Mouse (Mus musculus): ENCODE results near the gene Dcun1d2. TPM values are rescaled to one million over a fixed set of nuclear protein-coding genes. Genes with fewer than 3 reads are reported as not detected.
"Not testable (repeated sequence)": the region's sequence is repeated elsewhere in the genome, so short reads cannot be mapped to it uniquely, and the experiment has no call there.

The Dcun1d2 gene
- total RNA-seq (2022): 10 to 100 TPM; 80.1 to 95.6 (median 88.1) TPM

- peak; percentile 89 to 94 for DNase-seq (ENCODE audit: low spot score in 2 of 2)
Measured at GRCm38 (mm10) chr8:13287692-13288623, at the start of gene Dcun1d2, which contains the start of gene Tmco3. TSS of gene Dcun1d2 (minus strand) at chr8:13288131. TSS of gene Tmco3 (plus strand) at chr8:13288190.

DNA sequence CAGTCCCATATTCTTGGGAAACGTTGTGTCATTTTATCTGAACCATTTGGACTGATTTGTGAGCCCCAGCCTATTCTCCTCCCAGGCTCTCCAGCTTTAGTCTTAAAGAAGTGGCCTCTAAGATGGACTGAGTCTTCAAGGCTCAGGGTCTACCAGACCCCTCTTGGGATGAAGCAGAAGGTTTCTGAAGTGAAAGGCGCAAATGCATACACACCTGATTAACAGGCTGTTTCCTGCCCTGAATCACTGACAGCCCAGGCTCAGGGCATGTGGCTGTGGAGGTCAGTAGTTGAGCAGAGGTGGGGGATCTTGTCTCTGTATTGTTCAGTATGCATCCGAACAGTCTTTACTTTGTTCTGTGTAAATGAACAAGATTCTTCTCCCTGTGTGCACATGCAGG, 49.7 kb upstream of the Dcun1d2 start:
- no peak for DNase-seq (ENCODE audit: low spot score in 2 of 2)

DNA sequence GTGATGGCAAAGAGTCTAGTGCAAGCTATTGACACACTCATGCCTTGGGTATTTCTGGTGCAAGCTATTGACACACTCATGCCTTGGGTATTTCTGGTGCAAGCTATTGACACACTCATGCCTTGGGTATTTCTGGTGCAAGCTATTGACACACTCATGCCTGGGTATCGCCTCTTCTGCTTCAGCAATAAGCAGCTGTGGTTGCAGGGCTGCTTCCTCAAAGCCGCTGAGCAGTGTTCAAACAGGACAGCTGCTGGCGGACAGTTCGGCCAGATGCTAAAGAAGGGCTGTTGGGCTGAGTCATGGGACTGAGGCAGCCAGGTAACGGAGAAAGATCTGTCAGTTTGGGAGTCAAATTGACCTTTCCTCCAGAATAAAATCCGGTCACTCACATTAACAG, 49.3 kb upstream of the Dcun1d2 start:
- DNase-seq (ENCODE audit: low spot score in 2 of 2): not testable (repeated sequence)

DNA sequence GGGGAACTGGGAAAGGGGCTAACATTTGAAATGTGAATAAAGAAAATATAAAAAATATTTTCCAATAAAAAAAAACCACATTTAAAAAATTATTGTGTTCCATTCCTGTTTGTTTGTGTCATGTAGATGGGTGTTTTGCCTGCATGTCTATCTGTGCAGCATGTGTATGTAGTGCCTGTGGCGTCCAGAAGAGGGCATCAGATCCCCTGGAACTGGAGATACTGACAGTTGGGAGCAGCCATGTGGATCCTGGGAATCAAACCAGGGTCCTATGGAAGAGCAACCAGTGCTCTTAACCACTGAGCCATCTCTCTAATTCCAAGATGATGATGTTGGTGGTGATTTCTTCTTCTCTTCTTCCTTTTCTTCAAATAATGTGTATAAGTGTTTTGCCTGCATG, 46.7 kb upstream of the Dcun1d2 start:
- no peak for DNase-seq (ENCODE audit: low spot score in 2 of 2)

DNA sequence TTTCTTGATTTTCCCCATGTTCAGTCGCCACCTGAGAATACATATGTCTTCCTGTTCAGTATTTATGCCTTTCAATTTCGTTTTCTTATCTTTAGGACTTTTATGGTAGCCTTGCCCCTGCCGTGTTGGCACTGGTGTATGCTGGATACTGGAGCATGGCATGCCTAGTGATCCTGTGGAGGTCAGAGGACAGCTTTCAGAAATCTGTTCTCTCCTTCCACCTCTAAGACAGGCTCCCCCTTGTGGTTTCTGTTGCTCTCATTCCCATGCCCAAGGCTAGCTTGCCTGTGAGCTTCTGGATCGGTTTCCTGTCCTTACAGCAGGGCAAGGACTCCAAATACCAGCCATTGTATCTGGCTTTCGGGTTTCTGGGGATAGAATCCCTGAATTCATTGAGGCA, 38.7 kb upstream of the Dcun1d2 start:
- no peak for DNase-seq (ENCODE audit: low spot score in 2 of 2)

DNA sequence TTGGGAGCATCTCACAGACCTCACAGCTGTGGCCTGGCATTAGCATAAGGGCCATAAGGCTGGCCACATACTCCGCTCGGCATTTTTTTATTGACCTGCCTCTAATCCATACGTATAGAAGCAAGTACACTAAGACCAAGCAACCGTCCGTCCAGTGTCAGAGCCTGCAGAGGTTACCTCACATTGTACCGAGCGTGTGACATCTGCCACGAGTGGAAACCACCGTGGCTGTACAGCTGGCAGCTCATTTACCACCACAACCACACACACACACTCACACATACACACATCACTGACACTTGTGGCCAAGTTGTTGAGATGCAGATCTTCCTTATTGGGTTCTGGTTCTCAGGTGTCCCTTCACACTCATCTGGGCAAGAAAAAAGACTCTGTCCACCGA, 28.7 kb upstream of the Dcun1d2 start:
- DNase-seq (ENCODE audit: low spot score in 2 of 2): no peak

DNA sequence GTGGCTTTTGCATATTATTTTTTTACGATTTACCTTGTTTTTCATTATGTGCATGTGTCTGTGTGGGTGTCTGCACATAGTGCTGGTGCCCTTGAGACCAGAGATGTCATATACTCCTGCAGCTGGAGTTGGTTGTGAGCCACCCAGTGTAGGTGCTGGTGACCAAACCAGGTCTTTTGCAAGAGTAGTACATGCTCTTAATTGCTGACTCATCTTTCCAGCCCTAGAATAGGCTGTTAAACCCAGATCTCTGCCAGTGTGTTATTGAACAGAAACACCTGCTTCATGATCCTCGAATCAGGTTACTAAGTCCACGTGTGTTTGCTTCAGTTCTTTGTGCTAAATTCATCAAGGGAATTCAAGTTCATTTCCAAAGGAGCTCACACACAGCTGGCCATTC, 27.0 kb upstream of the Dcun1d2 start:
- no peak for DNase-seq (ENCODE audit: low spot score in 2 of 2)

- no peak for DNase-seq (ENCODE audit: low spot score in 2 of 2)
Measured at GRCm38 (mm10) chr8:13306916-13307315, 19.0 kb upstream of the Dcun1d2 start.

GRCm38 (mm10) chr8:13306309-13306909, 18.5 kb upstream of the Dcun1d2 start:
- no peak for DNase-seq (ENCODE audit: low spot score in 2 of 2)

DNA sequence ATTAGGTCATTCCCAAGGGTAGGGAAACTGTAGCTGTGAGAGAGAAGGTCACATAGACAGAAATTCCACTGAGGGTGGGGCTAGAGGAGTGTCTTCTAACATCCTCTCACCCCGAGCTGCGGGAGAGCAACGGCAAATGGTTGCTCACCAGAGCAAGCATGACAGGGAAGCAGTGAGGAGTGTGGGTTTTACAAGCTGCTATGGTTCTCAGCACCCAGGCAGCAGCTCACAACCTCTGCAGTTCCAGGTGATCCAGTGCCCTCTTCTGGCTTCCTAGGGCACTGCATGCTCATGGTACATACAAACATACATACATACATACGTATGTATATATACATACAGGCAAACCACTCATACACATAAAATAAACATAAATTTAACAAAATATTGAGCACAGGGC, 18.0 kb upstream of the Dcun1d2 start:
- DNase-seq (ENCODE audit: low spot score in 2 of 2): no peak

DNA sequence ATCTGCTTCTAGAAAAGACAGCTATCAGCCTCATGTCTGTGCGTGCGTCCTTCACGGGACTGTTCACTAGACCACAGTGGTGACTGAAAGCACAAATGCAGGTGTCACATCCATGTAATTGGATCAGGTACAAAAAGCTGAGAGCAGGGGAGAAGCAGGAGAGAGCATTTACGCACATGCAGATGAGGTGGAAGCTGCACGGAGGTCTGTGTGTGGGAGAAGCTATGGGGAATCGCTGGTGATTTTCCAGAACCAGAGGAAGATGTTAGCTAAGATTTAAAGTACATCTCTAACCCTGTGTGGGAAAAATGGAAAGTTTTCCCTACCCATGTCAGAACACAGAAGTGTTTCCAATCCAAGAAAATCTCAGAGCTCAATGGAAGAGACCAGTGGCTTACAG, 17.5 kb upstream of the Dcun1d2 start:
- no peak for DNase-seq (ENCODE audit: low spot score in 2 of 2)

DNA sequence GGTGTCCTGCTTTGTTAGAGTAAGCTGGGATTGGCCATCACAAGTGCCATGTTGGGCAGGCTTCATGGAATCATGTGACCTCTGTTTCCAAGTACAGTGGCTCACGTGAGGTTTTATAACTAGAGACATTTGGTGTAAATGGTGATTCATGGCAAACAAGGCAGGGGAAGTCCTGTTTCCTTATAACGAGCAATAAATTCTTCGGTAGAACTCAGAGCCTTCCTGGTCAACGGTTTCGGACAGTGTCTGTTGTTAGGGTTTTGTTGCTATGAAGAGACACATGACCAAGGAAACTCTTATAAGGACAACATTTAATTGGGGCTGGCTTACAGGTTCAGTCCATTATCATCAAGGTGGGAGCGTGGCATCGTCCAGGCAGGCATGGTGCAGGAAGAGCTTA, 13.1 kb upstream of the Dcun1d2 start:
- DNase-seq (ENCODE audit: low spot score in 2 of 2): no peak

DNA sequence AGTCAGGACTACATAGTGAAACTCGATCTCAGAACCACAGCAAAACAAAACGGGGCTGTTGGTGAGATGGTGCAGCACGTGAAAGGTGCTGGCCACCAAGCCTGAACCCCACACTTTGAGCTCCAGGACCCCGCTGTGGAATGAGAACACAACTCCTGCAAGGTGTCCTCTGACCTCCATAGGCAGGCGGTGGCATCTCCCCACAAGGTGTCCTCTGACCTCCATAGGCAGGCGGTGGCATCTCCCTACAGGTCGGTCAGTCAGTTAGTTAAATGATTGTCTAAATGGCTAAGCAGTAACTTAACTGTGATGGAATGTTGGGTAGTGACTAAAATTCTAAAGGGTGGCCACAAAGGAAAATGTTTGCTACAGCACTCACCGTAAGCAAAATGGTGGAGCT, 11.6 kb upstream of the Dcun1d2 start:
- no peak for DNase-seq (ENCODE audit: low spot score in 2 of 2)

- no peak for DNase-seq (ENCODE audit: low spot score in 2 of 2)
Measured at GRCm38 (mm10) chr8:13293677-13294470, 5.9 kb upstream of the Dcun1d2 start.

- peak; percentile 18 to 47 for DNase-seq (ENCODE audit: low spot score in 2 of 2)
Measured at GRCm38 (mm10) chr8:13292364-13292763, 4.4 kb upstream of the Dcun1d2 start.

DNA sequence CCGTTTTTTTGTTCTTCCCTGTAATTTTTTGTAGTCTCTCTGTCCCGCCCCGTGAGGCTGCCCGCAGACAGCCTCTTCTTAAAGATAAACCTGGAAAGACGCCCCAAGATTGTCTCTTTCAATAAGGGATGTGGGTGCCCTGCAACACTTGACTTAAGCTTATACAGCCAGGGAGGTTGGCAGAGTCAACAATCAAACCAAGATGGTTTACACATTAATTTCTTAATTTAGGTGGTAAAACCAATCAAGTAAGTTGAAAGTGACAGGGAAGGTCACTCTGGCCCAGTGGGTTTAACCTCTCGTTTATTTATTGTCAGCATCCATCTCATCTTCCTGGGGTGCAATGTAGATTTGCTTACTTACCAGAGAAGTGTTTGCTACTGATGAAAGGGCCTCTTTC, 715 bp upstream of the Dcun1d2 start:
- no peak for DNase-seq (ENCODE audit: low spot score in 2 of 2)

DNA sequence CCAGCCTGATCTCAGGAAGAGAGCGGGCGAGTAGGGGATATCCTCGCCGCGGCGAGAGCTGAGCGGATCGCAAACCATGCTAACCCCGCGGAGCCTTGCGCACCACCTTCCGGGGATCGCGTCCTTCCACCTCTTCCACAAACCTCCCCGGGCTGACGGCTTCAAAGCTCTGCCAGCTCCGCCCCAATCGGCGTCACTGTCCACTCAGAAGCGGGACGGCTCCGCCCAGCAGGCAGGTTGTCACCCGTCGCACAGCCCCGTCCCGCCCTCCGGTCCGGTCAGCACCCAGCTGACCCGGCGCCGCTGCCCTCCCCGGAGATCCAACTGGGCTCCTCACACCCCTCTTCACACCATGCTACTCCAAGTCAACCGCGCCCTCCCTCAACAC, 633 bp downstream of the Dcun1d2 start:
- DNase-seq (ENCODE audit: low spot score in 2 of 2): peak; percentile 83 to 89

- DNase-seq (ENCODE audit: low spot score in 2 of 2): no peak
Measured at GRCm38 (mm10) chr8:13283200-13283599, 4.7 kb downstream of the Dcun1d2 start.

DNA sequence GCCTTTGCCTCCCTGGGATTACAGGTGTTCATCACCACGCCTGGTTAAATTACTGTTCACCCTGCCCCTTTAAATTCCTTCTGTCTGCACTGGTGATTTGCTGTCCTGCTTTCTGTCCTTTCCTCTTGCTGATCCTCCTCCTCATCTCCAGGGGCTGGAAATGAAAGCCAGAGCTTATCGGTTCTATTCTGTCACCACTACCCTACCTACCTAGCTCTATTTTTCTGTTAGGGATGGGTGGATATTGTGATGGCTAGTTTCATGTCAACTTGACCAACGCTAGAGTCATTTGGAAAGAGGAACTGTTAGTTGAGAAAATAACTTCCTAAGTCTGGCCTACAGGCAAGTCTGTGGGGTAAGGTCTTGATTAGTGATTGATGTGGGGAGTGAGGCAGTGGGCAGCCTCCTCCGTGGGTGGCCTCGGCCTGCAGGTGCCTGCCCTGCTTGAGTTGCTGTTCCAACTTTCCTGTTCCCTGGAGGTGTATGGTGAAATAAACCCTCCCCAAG, 10.9 kb downstream of the Dcun1d2 start:
- DNase-seq (ENCODE audit: low spot score in 2 of 2): no peak

- no peak for DNase-seq (ENCODE audit: low spot score in 2 of 2)
Measured at GRCm38 (mm10) chr8:13272834-13273233, 15.1 kb downstream of the Dcun1d2 start.

- DNase-seq (ENCODE audit: low spot score in 2 of 2): no peak
Measured at GRCm38 (mm10) chr8:13267566-13267965, 20.4 kb downstream of the Dcun1d2 start.

GRCm38 (mm10) chr8:13263376-13263775, 24.6 kb downstream of the Dcun1d2 start:
- DNase-seq (ENCODE audit: low spot score in 2 of 2): no peak

Data from gastrocnemius, adult 8-10 months (tissue).